Mouse (Mus musculus): Measurements from ENCODE around the gene Efs. TPM values are rescaled to one million over a fixed set of nuclear protein-coding genes. Genes with fewer than 3 reads are reported as not detected.
A peak's percentile ranks its signal among the peaks of the same experiment; 100 is the strongest.
"Not testable (repeated sequence)": the region's sequence is repeated elsewhere in the genome, so short reads cannot be mapped to it uniquely, and the experiment has no call there.

Gene Efs
- 59.7 and 63.4 TPM in 2 replicates for polyA plus RNA-seq (2015; fragmentation: Nextera tagmentation; extraction: Ambion mirVana)

- Histone ChIP-seq H3K4me3 (replicated peaks) (peak within 1 kb of the TSS; percentile 62), H3K4me1 (peaks cover 52% of the 10 kb centered on the region), H3K4me2 (replicated peaks) (peak within 1 kb of the TSS; percentile 61), H3K27me3 (no peaks in the 10 kb centered on the region), H3K9me3 (replicated peaks) (no peaks in the 10 kb centered on the region), H3K27ac (replicated peaks) (peak within 1 kb of the TSS; percentile 98), H3K9ac (peak within 1 kb of the TSS; percentile 94), H3K36me3 (peaks cover 23% of the 10 kb centered on the region)
- WGBS = 1% methylated on average over 51 of the region's 57 CpGs
- ATAC-seq (ENCODE audit: insufficient number of reproducible peaks, low FRiP score, low TSS enrichment, low read depth) = peak; percentile 70
Measured at GRCm38 (mm10) chr14:54925349-54926342, at the start of gene Efs. Gene Efs (minus strand): TSS chr14:54926126.

- H3K27me3 ChIP-seq = no peaks in the 10 kb centered on the region
- WGBS = 78% methylated on average over 6 of the region's 6 CpGs
Measured at GRCm38 (mm10) chr14:54974068-54974791, 48.3 kb upstream of the Efs start.

DNA sequence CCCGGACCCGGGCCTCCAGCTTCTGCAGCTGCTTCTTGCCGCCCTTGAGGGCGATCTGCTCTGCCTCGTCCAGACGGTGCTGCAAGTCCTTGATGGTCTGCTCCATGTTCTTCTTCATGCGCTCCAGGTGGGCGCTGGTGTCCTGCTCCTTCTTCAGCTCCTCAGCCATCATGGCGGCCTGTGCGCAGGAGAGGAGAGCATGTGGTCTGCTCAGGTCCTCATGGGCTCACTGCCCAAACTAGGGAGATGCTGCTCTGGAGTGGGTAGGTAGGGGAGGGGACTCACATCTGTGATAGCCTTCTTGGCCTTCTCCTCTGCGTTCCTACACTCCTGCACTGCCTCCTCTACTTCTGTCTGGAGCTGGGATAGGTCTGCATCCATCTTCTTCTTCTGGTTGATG lies 46.9 kb upstream of the Efs start:
- not testable (repeated sequence) for H3K27ac ChIP-seq (replicated peaks); ATAC-seq (ENCODE audit: insufficient number of reproducible peaks, low FRiP score, low TSS enrichment, low read depth); H3K4me2 ChIP-seq (replicated peaks); H3K36me3 ChIP-seq; H3K9ac ChIP-seq; H3K4me1 ChIP-seq; H3K9me3 ChIP-seq (replicated peaks); H3K27me3 ChIP-seq; H3K4me3 ChIP-seq (replicated peaks)
- 89% methylated on average over 9 of the region's 11 CpGs for WGBS

More at GRCm38 (mm10) chr14:54974068-54974791, 48.3 kb upstream of the Efs start:
- H3K9ac ChIP-seq = no peak overlapping the region
- H3K9me3 ChIP-seq (replicated peaks) = no peaks in the 10 kb centered on the region
- H3K4me3 ChIP-seq (replicated peaks) = no peak overlapping the region
- ATAC-seq (ENCODE audit: insufficient number of reproducible peaks, low FRiP score, low TSS enrichment, low read depth) = no peak
- no peaks in the 10 kb centered on the region for H3K4me1 ChIP-seq
- H3K27ac ChIP-seq (replicated peaks) = no peak overlapping the region
- H3K36me3 ChIP-seq = no peaks in the 10 kb centered on the region
- no peak overlapping the region for H3K4me2 ChIP-seq (replicated peaks)

DNA sequence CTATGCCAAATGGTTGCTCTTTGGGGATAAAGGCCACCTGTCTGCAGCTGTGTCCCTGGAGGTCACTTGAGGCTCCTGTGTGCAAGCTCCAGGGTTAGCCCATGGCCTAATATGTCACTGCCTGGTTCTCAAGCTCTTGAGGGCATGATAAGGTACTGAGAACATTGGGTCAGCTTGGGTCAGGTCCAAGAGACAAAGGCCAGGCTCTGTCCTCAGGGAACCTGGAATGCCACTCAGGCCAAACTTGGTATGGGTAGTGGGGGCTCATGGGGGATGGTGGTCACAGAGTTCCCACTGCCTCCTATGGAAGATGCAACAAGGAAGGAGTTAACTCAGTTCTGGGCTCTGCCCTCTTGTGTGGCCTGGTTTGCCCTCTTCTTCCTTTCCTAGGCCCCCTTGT lies 42.4 kb upstream of the Efs start:
- no peak overlapping the region for H3K4me2 ChIP-seq (replicated peaks)

DNA sequence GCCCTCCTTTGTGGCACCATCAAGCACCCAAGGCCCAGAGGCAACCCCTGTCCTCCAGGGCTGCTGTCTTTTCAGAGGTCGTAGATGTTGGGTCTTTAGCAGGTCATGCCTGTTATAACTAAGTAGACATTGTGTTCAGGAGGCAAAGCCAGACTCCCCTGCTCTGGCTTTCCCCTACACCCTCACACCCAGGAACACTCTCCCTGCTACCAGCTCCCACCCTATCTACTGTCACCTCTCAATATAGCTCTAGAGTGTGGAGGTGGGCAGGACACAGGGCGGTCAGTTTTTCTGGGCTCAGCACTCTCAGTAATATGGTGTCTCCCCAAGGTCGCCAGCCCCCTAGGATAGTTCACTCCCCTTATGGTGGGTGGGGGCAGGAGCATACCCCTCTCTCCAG lies 41.9 kb upstream of the Efs start:
- H3K36me3 ChIP-seq = no peaks in the 10 kb centered on the region
- H3K4me2 ChIP-seq (replicated peaks) = no peak overlapping the region
- H3K4me3 ChIP-seq (replicated peaks) = no peak overlapping the region
- 80% methylated on average over 3 of the region's 3 CpGs for WGBS
- no peaks in the 10 kb centered on the region for H3K27me3 ChIP-seq
- no peaks in the 10 kb centered on the region for H3K4me1 ChIP-seq
- no peak for ATAC-seq (ENCODE audit: insufficient number of reproducible peaks, low FRiP score, low TSS enrichment, low read depth)
- H3K9ac ChIP-seq = no peak overlapping the region
- no peak overlapping the region for H3K27ac ChIP-seq (replicated peaks)
- no peaks in the 10 kb centered on the region for H3K9me3 ChIP-seq (replicated peaks)

More for the DNA sequence above, 42.4 kb upstream of the Efs start:
- Histone ChIP-seq H3K27me3 (no peaks in the 10 kb centered on the region), H3K4me1 (no peaks in the 10 kb centered on the region), H3K27ac (replicated peaks) (no peak overlapping the region), H3K9ac (no peak overlapping the region), H3K9me3 (replicated peaks) (no peaks in the 10 kb centered on the region), H3K4me3 (replicated peaks) (no peak overlapping the region), H3K36me3 (no peaks in the 10 kb centered on the region)
- no peak for ATAC-seq (ENCODE audit: insufficient number of reproducible peaks, low FRiP score, low TSS enrichment, low read depth)

DNA sequence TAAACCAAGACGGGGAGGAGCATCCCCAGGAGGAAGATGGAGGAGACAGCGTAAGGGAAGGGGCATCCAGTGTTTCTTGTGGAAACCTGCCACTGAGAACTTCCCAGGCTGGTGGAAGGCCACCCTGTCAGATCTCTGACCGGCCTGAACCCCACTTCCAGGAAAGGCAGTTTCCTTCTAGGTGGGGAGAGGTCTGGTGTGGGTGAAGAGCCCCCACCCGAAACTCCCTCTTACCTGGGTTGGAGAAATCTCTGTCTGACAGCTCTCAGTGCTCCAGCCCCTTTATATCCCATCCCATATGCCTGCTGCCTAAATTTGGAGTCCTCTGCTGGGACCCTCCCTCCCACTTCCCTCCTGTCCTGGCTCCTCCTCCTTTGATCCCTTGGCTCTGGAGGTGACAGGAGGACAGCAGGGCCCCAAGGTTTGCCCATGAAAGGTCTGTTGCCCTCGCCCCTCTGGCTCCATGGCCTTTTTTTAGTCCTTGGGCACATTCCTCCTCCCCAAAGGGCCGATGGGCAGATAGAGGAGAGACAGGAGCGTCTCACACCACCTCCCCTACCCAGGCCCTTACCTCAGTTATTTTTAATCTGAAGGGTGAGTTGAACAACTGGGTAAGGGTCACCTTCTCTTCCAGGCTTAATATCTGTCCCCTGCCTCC lies 40.5 kb upstream of the Efs start, which contains the start of gene Myh6:
Myh6 (minus strand) TSS at position 608 of the 658 bp plus-strand sequence.
- H3K27ac ChIP-seq (replicated peaks) = no peak within 1 kb of the TSS
- H3K4me3 ChIP-seq (replicated peaks) = no peak within 1 kb of the TSS
- WGBS = 71% methylated on average over 7 of the region's 7 CpGs
- no peaks in the 10 kb centered on the region for H3K27me3 ChIP-seq
- no peaks in the 10 kb centered on the region for H3K36me3 ChIP-seq
- H3K9ac ChIP-seq = no peak within 1 kb of the TSS
- H3K4me2 ChIP-seq (replicated peaks) = no peak within 1 kb of the TSS
- no peaks in the 10 kb centered on the region for H3K9me3 ChIP-seq (replicated peaks)
- no peaks in the 10 kb centered on the region for H3K4me1 ChIP-seq
- no peak for ATAC-seq (ENCODE audit: insufficient number of reproducible peaks, low FRiP score, low TSS enrichment, low read depth)

GRCm38 (mm10) chr14:54965631-54966030 lies 39.7 kb upstream of the Efs start:
- no peak overlapping the region for H3K4me2 ChIP-seq (replicated peaks)
- no peak overlapping the region for H3K9ac ChIP-seq
- no peaks in the 10 kb centered on the region for H3K27me3 ChIP-seq
- no peaks in the 10 kb centered on the region for H3K4me1 ChIP-seq
- no peak for ATAC-seq (ENCODE audit: insufficient number of reproducible peaks, low FRiP score, low TSS enrichment, low read depth)
- H3K36me3 ChIP-seq = no peaks in the 10 kb centered on the region
- WGBS = 65% methylated on average over 6 of the region's 6 CpGs
- H3K4me3 ChIP-seq (replicated peaks) = no peak overlapping the region
- H3K27ac ChIP-seq (replicated peaks) = no peak overlapping the region
- H3K9me3 ChIP-seq (replicated peaks) = no peaks in the 10 kb centered on the region

DNA sequence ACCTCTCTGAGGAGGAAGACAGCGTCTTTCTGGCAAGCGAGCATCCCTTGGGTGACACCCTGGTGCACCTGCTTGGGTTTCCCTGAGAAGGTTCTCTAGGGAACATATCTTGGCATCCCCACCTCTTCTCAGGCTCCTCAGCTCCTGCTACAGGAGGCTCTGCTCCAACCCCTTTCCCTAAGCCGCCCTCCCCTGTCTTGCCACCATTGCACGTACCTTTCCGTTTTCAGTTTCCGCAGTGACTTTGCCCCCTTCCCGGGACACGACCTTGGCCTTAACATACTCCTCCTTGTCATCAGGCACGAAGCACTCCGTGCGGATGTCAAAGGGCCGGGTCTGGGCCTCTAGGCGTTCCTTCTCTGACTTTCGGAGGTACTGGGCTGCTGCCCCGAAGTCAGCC lies 39.1 kb upstream of the Efs start:
- WGBS = 75% methylated on average over 15 of the region's 15 CpGs
- Histone ChIP-seq H3K4me1 (no peaks in the 10 kb centered on the region), H3K9me3 (replicated peaks) (no peaks in the 10 kb centered on the region), H3K4me3 (replicated peaks) (no peak overlapping the region), H3K9ac (no peak overlapping the region), H3K27ac (replicated peaks) (no peak overlapping the region), H3K4me2 (replicated peaks) (no peak overlapping the region), H3K27me3 (no peaks in the 10 kb centered on the region), H3K36me3 (no peaks in the 10 kb centered on the region)
- ATAC-seq (ENCODE audit: insufficient number of reproducible peaks, low FRiP score, low TSS enrichment, low read depth) = no peak

DNA sequence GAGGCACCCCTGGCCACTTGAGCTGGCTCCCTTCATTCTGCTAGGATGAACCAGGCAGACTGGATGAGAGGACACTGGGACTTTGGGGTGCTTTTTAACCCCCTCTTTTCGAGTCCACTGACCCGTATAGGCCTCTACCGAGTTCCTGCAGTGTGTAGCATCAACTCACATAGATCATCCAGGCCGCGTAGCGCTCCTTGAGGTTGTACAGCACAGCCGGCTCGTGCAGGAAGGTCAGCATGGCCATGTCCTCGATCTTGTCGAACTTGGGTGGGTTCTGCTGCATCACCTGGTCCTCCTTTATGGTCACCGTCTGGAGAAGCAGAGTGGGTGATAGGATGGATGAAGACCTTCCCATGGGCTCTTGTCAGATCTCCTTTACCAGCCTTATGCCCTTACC lies 37.8 kb upstream of the Efs start:
- no peak overlapping the region for H3K4me2 ChIP-seq (replicated peaks)
- no peak overlapping the region for H3K27ac ChIP-seq (replicated peaks)
- H3K27me3 ChIP-seq = no peaks in the 10 kb centered on the region
- H3K4me3 ChIP-seq (replicated peaks) = no peak overlapping the region
- H3K9ac ChIP-seq = no peak overlapping the region
- ATAC-seq (ENCODE audit: insufficient number of reproducible peaks, low FRiP score, low TSS enrichment, low read depth) = no peak
- H3K9me3 ChIP-seq (replicated peaks) = no peaks in the 10 kb centered on the region
- WGBS = 87% methylated on average over 11 of the region's 11 CpGs
- H3K4me1 ChIP-seq = no peaks in the 10 kb centered on the region
- no peaks in the 10 kb centered on the region for H3K36me3 ChIP-seq

DNA sequence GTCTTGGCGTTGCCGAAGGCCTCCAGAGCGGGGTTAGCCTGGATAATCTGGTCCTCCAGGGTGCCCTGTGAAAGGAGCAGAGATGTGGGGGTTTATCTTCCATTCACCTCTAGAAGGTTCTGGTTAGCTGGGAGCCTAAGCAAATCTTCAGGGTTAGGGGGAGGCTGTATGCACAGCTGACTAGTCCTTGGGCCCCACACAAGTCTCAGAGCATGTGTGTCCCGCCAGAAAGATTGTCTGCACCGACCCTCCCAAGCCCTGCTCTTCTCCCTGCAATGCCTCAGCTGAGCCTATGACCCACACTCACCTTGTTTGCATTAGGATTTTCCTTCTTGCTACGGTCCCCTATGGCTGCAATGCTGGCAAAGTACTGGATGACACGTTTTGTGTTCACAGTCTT lies 36.8 kb upstream of the Efs start:
- WGBS = 80% methylated on average over 7 of the region's 7 CpGs
- no peaks in the 10 kb centered on the region for H3K4me1 ChIP-seq
- no peaks in the 10 kb centered on the region for H3K27me3 ChIP-seq
- H3K36me3 ChIP-seq = no peaks in the 10 kb centered on the region
- no peak overlapping the region for H3K4me2 ChIP-seq (replicated peaks)
- no peaks in the 10 kb centered on the region for H3K9me3 ChIP-seq (replicated peaks)
- no peak overlapping the region for H3K9ac ChIP-seq
- no peak overlapping the region for H3K4me3 ChIP-seq (replicated peaks)
- no peak for ATAC-seq (ENCODE audit: insufficient number of reproducible peaks, low FRiP score, low TSS enrichment, low read depth)
- H3K27ac ChIP-seq (replicated peaks) = no peak overlapping the region

GRCm38 (mm10) chr14:54961487-54961886 lies 35.6 kb upstream of the Efs start:
- Histone ChIP-seq H3K27ac (replicated peaks) (no peak overlapping the region), H3K4me3 (replicated peaks) (no peak overlapping the region), H3K4me2 (replicated peaks) (no peak overlapping the region), H3K4me1 (no peaks in the 10 kb centered on the region), H3K36me3 (no peaks in the 10 kb centered on the region), H3K27me3 (no peaks in the 10 kb centered on the region), H3K9ac (no peak overlapping the region), H3K9me3 (replicated peaks) (no peaks in the 10 kb centered on the region)
- ATAC-seq (ENCODE audit: insufficient number of reproducible peaks, low FRiP score, low TSS enrichment, low read depth) = no peak
- WGBS = 77% methylated on average over 5 of the region's 5 CpGs
